Mouse (Mus musculus) embryonic fibroblast, embryonic 13.5 days (primary cell): ENCODE measurements at regions not wholly inside any gene's neighbourhood (a gene's known extent, or its start where the extent isn't known, plus 50 kb on each side); places are given as distances from the start of the nearest gene placed in this dataset.

Experiments used
- CTCF ChIP-seq: IDR thresholded peaks from 2 replicates; pipeline ENCODE4 v1.5.1; 2011; ENCODE audit warnings: mild to moderate bottlenecking, control low read depth, low read length, moderate library complexity, borderline replicate concordance; ENCODE audit not compliant: insufficient read depth
- POLR2A ChIP-seq: IDR thresholded peaks from 2 replicates; pipeline ENCODE4 v1.6.1; 2011; ENCODE audit warnings: low read depth, mild to moderate bottlenecking, control low read depth, low read length, moderate library complexity

- TF ChIP-seq POLR2A (no peak), CTCF (no peak)
These were observed 147.4 kb upstream of the Clint1 start for GRCm38 (mm10) chr11:45704411-45704810.
